Mouse (Mus musculus) CH12.LX (cell line): ENCODE measurements around the gene Fgfr2.

Source experiments
- BHLHE40 ChIP-seq: IDR thresholded peaks from 2 replicates; pipeline ENCODE4 v1.6.1; 2011; ENCODE audit warnings: mild to moderate bottlenecking, low read depth, low read length, improper control_type of control experiment
- ETS1 ChIP-seq: conservative IDR thresholded peaks from 2 replicates; pipeline ENCODE4 v1.6.1; 2012; ENCODE audit warnings: low read depth, mild to moderate bottlenecking, inconsistent platforms, low read length, improper control_type of control experiment, moderate library complexity
- GABPA ChIP-seq: IDR thresholded peaks from 2 replicates; pipeline ENCODE4 v1.6.1; 2012; ENCODE audit warnings: low read depth, low read length, improper control_type of control experiment, inconsistent platforms; ENCODE audit not compliant: insufficient replicate concordance
- IRF4 ChIP-seq: IDR thresholded peaks from 2 replicates; pipeline ENCODE4 v1.6.1; 2014; ENCODE audit warnings: low read depth, mild to moderate bottlenecking, inconsistent platforms, low read length, improper control_type of control experiment
- JUND ChIP-seq: conservative IDR thresholded peaks from 2 replicates; pipeline ENCODE4 v1.6.1; 2011; ENCODE audit warnings: low read depth, low read length, improper control_type of control experiment
- MXI1 ChIP-seq: IDR thresholded peaks from 2 replicates; pipeline ENCODE4 v1.6.1; 2011; ENCODE audit warnings: mild to moderate bottlenecking, low read depth, low read length, improper control_type of control experiment
- POLR2A ChIP-seq: IDR thresholded peaks from 2 replicates; pipeline ENCODE4 v1.6.1; 2011; ENCODE audit warnings: low read depth, mild to moderate bottlenecking, improper control_type of control experiment, low read length
- RCOR1 ChIP-seq: conservative IDR thresholded peaks from 2 replicates; pipeline ENCODE4 v1.6.1; 2012; ENCODE audit warnings: low read depth, mild to moderate bottlenecking, inconsistent platforms, low read length, improper control_type of control experiment
- SIN3A ChIP-seq: IDR thresholded peaks from 2 replicates; pipeline ENCODE4 v1.6.1; 2012; ENCODE audit warnings: low read length, improper control_type of control experiment, inconsistent platforms
- TCF12 ChIP-seq: IDR thresholded peaks from 2 replicates; pipeline ENCODE4 v1.6.1; 2014; ENCODE audit warnings: low read depth, mild to moderate bottlenecking, inconsistent platforms, low read length, improper control_type of control experiment
- USF1 ChIP-seq: IDR thresholded peaks from 2 replicates; pipeline ENCODE4 v1.6.1; 2014; ENCODE audit warnings: low read depth, mild to moderate bottlenecking, inconsistent platforms, low read length, improper control_type of control experiment

DNA sequence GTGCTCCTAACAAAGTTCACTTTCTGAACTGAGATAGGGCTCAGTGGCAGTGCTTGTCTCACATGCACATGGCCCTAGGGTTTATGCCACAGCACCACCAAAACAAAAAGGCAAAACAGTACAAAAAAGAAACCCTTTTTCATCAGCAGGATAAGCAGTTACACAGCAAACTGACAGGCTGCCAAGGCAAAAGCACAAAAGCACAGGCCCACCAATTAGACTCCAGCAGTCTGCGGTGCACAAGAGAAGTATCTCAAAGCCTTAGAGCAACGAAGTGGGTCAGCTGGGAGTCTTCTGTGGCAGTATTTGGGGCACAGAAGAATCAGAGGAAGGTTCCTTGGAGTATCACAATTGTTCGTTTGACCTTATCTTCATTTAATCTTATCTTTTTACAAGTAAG is 302.5 kb downstream of the Fgfr2 start:
- TF ChIP-seq RCOR1 (no peak), USF1 (no peak), GABPA (no peak), MXI1 (no peak), BHLHE40 (no peak), POLR2A (no peak), JUND (no peak), SIN3A (no peak), ETS1 (no peak), TCF12 (no peak), IRF4 (no peak)
